Mouse (Mus musculus) liver, embryonic 14.5 days (tissue): ENCODE results near the gene Morn4. TPM values are rescaled to one million over a fixed set of nuclear protein-coding genes. Genes with fewer than 3 reads are reported as not detected.

ENCODE experiments used
- ATAC-seq: fragments of 200-750 bp; cut with Nextera tagmentation; 2 replicates; pipeline ENCODE4 v1.8.0; 2017; ENCODE audit warnings: moderate number of reproducible peaks, mild to moderate bottlenecking, moderate library complexity; ENCODE audit not compliant: insufficient read depth
- DNase-seq, 3 experiments: peaks; one replicate each; pipeline ENCODE4 v3.0.0-alpha.2; 2012 to 2013; ENCODE audit warnings: low read depth in 3 of 3, low spot score in 3 of 3
- H3K27ac ChIP-seq: fragments of 300-500 bp; sonication (generic); 2 replicates; pipeline ENCODE4 v1.5.1; 2014; ENCODE audit warnings: moderate library complexity, mild to moderate bottlenecking, control low read depth, inconsistent platforms
- H3K27me3 ChIP-seq: fragments of 300-500 bp; sonication (generic); 2 replicates; pipeline ENCODE4 v1.6.1; 2014; ENCODE audit warnings: mild to moderate bottlenecking, low read length, moderate library complexity; ENCODE audit not compliant: control insufficient read depth, insufficient read depth
- H3K36me3 ChIP-seq: fragments of 300-500 bp; sonication (generic); replicated peaks from 2 replicates; pipeline ENCODE4 v1.6.1; 2014; ENCODE audit warnings: low read depth; ENCODE audit not compliant: control insufficient read depth, insufficient read depth
- H3K4me1 ChIP-seq, 2 experiments: fragments of 200-500 bp in 1 of 2; fragments of 300-500 bp in 1 of 2; sonication (generic) in 1 of 2; replicated peaks; 2 replicates each; pipeline ENCODE4 v1.6.1; 2012 to 2014; ENCODE audit warnings: antibody characterized with exemption in 1 of 2, inconsistent platforms in 1 of 2, low read length in 1 of 2; ENCODE audit not compliant: control insufficient read depth in 2 of 2, insufficient read depth in 2 of 2
- H3K4me2 ChIP-seq: fragments of 300-500 bp; sonication (generic); 2 replicates; pipeline ENCODE4 v1.6.1; 2014; ENCODE audit warnings: low read depth, mild to moderate bottlenecking, control low read depth, moderate library complexity
- H3K4me3 ChIP-seq, 2 experiments: fragments of 200-500 bp in 1 of 2; fragments of 300-500 bp in 1 of 2; sonication (generic) in 1 of 2; 2 replicates each; pipeline ENCODE4 v1.5.1; 2012 to 2014; ENCODE audit warnings: low read depth in 2 of 2, low read length in 2 of 2, mild to moderate bottlenecking in 2 of 2, control low read depth in 1 of 2, inconsistent platforms in 1 of 2, moderate library complexity in 1 of 2; ENCODE audit not compliant: insufficient read depth in 1 of 2
- H3K9ac ChIP-seq: fragments of 300-500 bp; sonication (generic); replicated peaks from 2 replicates; pipeline ENCODE4 v1.6.1; 2014; ENCODE audit warnings: mild to moderate bottlenecking, control low read depth, moderate library complexity
- H3K9me3 ChIP-seq: fragments of 300-500 bp; sonication (generic); 2 replicates; pipeline ENCODE4 v1.6.1; 2016; ENCODE audit warnings: low read length, mixed read lengths; ENCODE audit not compliant: control insufficient read depth
- CTCF ChIP-seq: IDR thresholded peaks from 2 replicates; pipeline ENCODE4 v1.5.1; 2016; ENCODE audit warnings: antibody characterized with exemption, low read depth, control low read depth
- EP300 ChIP-seq: IDR thresholded peaks from 2 replicates; pipeline ENCODE4 v1.6.1; 2016; ENCODE audit warnings: antibody characterized with exemption, low read depth
- WGBS: fragments of 180-500 bp; shearing (Covaris S2); extraction: QIAGEN DNeasy Blood & Tissue Kit; methylation state at CpG from one replicate; pipeline ENCODE4 v1.1.7; 2014; ENCODE audit not compliant: insufficient replicate concordance; 5-methylcytosine and 5-hydroxymethylcytosine counted together
- polyA plus RNA-seq, 2 experiments: library from polyadenylated mRNA; depleted of rRNA in 1 of 2; stranded (reverse) in 1 of 2; unstranded in 1 of 2; fragments of >200 nt; fragmentation: Nextera tagmentation in 1 of 2; extraction: Ambion mirVana in 1 of 2; gene quantifications; 2 replicates each; pipeline versions ENCODE4 v1.2.1 to v1.2.3; 2012 to 2014

Morn4 gene
- polyA plus RNA-seq, 2 experiments, result 1.4 to 1.6 TPM

DNA sequence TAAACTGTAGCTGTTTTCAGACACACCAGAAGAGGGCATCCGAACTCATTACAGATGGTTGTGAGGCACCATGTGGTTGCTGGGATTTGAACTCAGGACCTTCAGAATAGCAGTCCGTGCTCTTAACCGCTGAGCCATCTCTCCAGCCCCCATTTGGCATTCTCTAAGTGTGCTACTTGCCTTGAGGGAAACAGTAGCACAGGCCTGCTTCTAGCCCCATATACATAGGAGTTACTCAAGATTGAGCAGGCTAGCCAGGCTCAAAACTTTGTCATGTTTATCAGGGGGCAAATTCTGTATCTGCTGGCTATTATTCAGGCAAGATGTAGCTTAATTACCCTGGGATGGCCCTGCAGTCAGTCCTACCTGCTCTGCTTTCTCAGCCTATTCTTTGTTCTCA, 34.8 kb downstream of the Morn4 start:
- no peaks in the 10 kb centered on the region for H3K9me3 ChIP-seq
- 67% methylated on average over 3 of the region's 3 CpGs for WGBS
- H3K4me2 ChIP-seq, result no peak overlapping the region
- no peaks in the 10 kb centered on the region for H3K36me3 ChIP-seq
- H3K4me1 ChIP-seq, result peaks cover 0 to 2% of the 10 kb centered on the region in 2 experiments; a peak in 1 of 4 replicates
- TF ChIP-seq CTCF (no peak), EP300 (no peak)
- H3K4me3 ChIP-seq, result no peak overlapping the region
- DNase-seq (no peak), ATAC-seq (no peak)
- H3K9ac ChIP-seq, result no peak overlapping the region
- H3K27ac ChIP-seq, result no peak overlapping the region
- no peaks in the 10 kb centered on the region for H3K27me3 ChIP-seq

GRCm38 (mm10) chr19:42050251-42050650, 35.9 kb downstream of the Morn4 start:
- no peak for ATAC-seq

GRCm38 (mm10) chr19:42045269-42046102, 40.7 kb downstream of the Morn4 start, which contains the start of gene Hoga1:
Gene Hoga1, plus strand, starts transcription at chr19:42045610.
- DNase-seq (peak; percentile 54 to 57 (median 57)), ATAC-seq (peak; percentile 84)
- TF ChIP-seq CTCF (peak; percentile 87), EP300 (no peak)
- Histone ChIP-seq H3K27ac (no peak within 1 kb of the TSS), H3K9ac (no peak within 1 kb of the TSS; the same call in 1 of the 2 replicates), H3K4me1 (no peaks in the 10 kb centered on the region; a peak in 1 of 4 replicates), H3K9me3 (no peaks in the 10 kb centered on the region), H3K4me3 (peak within 1 kb of the TSS; percentile 36 to 57), H3K36me3 (no peaks in the 10 kb centered on the region), H3K4me2 (peak within 1 kb of the TSS; percentile 45), H3K27me3 (no peaks in the 10 kb centered on the region)
- 20% methylated on average over 23 of the region's 23 CpGs for WGBS

More at GRCm38 (mm10) chr19:42050251-42050650, 35.9 kb downstream of the Morn4 start:
- WGBS, result 47% methylated on average over 1 of the region's 1 CpGs
- peaks cover 0 to 2% of the 10 kb centered on the region in 2 experiments; a peak in 1 of 4 replicates for H3K4me1 ChIP-seq
- H3K4me3 ChIP-seq, result no peak overlapping the region
- H3K4me2 ChIP-seq, result no peak overlapping the region; the same call in 1 of the 2 replicates
- H3K36me3 ChIP-seq, result no peaks in the 10 kb centered on the region
- no peak for DNase-seq
- no peaks in the 10 kb centered on the region for H3K9me3 ChIP-seq
- H3K27ac ChIP-seq, result no peak overlapping the region
- H3K9ac ChIP-seq, result no peak overlapping the region
- no peaks in the 10 kb centered on the region for H3K27me3 ChIP-seq
- no peak for TF ChIP-seq CTCF
- no peak for TF ChIP-seq EP300

DNA sequence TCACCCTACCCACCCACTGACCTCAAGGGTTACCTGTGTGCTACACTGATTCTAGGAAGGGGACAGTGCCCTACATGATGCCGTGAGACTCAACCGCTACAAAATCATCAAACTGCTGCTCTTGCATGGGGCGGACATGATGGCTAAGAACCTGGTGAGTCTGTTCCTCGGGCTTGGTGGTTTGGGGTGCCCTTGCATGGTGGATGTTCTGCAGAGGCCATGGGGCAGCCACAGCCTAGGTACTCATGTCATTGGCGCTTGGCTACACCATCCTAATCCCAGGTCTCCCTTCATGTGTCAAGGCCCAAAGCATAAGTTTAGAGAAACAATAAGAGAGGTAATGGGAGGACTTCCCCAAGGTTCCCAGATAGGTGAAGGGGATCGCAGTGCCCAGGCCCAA, 42.2 kb downstream of the Morn4 start:
- H3K9ac ChIP-seq, result no peak overlapping the region
- no peak overlapping the region for H3K4me2 ChIP-seq
- no peak overlapping the region for H3K27ac ChIP-seq
- DNase-seq, result no peak
- no peaks in the 10 kb centered on the region for H3K36me3 ChIP-seq
- H3K4me1 ChIP-seq, result no peaks in the 10 kb centered on the region; a peak in 1 of 4 replicates
- TF ChIP-seq CTCF (no peak), EP300 (no peak)
- WGBS, result 77% methylated on average over 6 of the region's 6 CpGs
- H3K27me3 ChIP-seq, result no peaks in the 10 kb centered on the region
- H3K9me3 ChIP-seq, result no peaks in the 10 kb centered on the region
- ATAC-seq, result no peak
- H3K4me3 ChIP-seq, result no peak overlapping the region

DNA sequence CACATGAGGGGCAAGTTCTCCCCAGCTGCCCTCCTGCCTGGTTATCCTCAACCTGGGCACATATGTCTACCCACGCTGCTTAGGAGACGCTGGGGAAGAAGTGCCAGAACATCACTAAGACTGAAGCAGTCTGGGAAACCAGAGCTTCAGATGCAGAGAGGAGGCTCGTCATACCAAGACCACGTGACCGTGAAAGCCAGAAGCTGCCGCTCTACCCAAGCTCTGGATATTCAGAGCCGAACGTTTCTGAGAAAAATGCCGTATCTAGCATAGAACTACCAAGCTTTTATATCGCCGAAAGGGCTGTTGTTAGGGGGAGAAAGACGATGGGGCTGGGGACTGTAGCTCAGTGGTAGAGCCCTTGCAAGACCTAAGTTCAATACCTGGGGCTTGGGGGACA, 47.8 kb downstream of the Morn4 start:
- H3K4me3 ChIP-seq, result no peak overlapping the region
- WGBS, result 74% methylated on average over 12 of the region's 12 CpGs
- H3K9me3 ChIP-seq, result no peaks in the 10 kb centered on the region
- no peak for ATAC-seq
- TF ChIP-seq CTCF (no peak), EP300 (no peak)
- H3K36me3 ChIP-seq, result no peaks in the 10 kb centered on the region
- H3K4me2 ChIP-seq, result no peak overlapping the region
- H3K9ac ChIP-seq, result no peak overlapping the region
- no peaks in the 10 kb centered on the region for H3K27me3 ChIP-seq
- no peaks in the 10 kb centered on the region for H3K4me1 ChIP-seq
- no peak overlapping the region for H3K27ac ChIP-seq
- no peak for DNase-seq
